In the genomic region with DNA sequence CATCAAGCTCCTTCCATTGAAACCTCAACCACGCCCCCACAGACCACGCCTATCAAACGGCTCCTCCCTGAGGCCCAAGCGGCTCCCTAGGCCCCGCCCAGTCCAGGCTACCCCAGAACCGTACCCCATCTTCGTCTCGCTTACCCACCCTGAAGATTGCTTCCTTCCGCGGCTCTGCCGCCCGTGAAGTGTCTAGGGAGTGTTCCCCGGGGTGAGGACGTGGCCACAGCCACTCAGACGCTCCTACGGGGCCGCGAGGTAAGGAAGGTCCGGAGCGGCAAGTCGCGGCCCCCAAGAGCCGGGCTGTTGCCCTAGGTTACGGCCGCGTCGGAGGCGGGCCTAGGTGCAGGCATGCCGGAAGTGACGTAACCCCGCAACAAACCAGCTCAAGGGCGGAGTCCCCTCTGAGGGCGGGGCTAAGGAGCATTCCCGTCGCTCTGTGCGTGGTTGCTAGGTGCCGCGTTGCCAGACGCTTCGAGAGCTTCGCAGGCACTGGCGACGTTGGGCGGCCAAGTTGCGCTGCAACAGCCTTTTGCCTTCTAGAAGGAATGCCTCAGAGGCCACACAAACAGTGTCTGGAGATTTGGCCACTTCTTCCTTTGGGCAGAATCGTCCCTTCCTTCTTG, we compare ENCODE assay signal across 8 mouse cellular contexts. TPM values are rescaled to one million over a fixed set of nuclear protein-coding genes. Genes with fewer than 3 reads are reported as not detected.
DNase-seq lines count a peak whose midpoint lies in the region; ATAC-seq lines count a peak whose summit lies in the region.

A gene (minus strand): TSS at position 329 of the 626 bp plus-strand sequence.

- H3K4me1 ChIP-seq in forebrain, embryonic 14.5 days (ENCODE audit: control insufficient read depth, insufficient read depth, low read length), result no peaks in the 10 kb centered on the region
- H3K4me1 ChIP-seq in neural tube, embryonic 15.5 days, result peaks cover 16% of the 10 kb centered on the region

- peak; percentile 99 for DNase-seq in ES-CJ7 (ENCODE audit: low read depth, low spot score)
- DNase-seq in cerebellum, adult 11 months, result peak; percentile 97
- peak; percentile 99 for DNase-seq in forebrain, embryonic 14.5 days (ENCODE audit: low spot score)
- DNase-seq in heart, postnatal 14 days, result peak; percentile 98 to 99
- DNase-seq in layer of hippocampus, adult 11-12 months (ENCODE audit: low spot score), result peak; percentile 98
- peak; percentile 98 to 99 for DNase-seq in lung, adult 18-20 months
- DNase-seq in testis, postnatal 14 days (ENCODE audit: low spot score), result peak; percentile 98

- intact Hi-C loops in heart, postnatal 14 days (cut with DNase I), result no loop called here

- H3K27ac ChIP-seq in forebrain, embryonic 14.5 days (ENCODE audit: low read depth, low read length), result no peak within 1 kb of the TSS
- H3K27ac ChIP-seq in neural tube, embryonic 15.5 days (replicated peaks), result peak within 1 kb of the TSS; percentile 79

- no peaks in the 10 kb centered on the region for H3K9me3 ChIP-seq in forebrain, embryonic 14.5 days (replicated peaks; ENCODE audit: control insufficient read depth, low read length)
- no peaks in the 10 kb centered on the region for H3K9me3 ChIP-seq in neural tube, embryonic 15.5 days (replicated peaks)

- H3K4me2 ChIP-seq in forebrain, embryonic 14.5 days (ENCODE audit: low read length), result peak within 1 kb of the TSS; percentile 61
- H3K4me2 ChIP-seq in neural tube, embryonic 15.5 days, result peak within 1 kb of the TSS; percentile 93

- no peaks in the 10 kb centered on the region for H3K36me3 ChIP-seq in forebrain, embryonic 14.5 days (ENCODE audit: control insufficient read depth, insufficient read depth, low read length)
- peaks cover 9% of the 10 kb centered on the region for H3K36me3 ChIP-seq in neural tube, embryonic 15.5 days

- peak within 1 kb of the TSS; percentile 47 for H3K4me3 ChIP-seq in forebrain, embryonic 14.5 days (ENCODE audit: low read depth, low read length)
- H3K4me3 ChIP-seq in neural tube, embryonic 15.5 days (replicated peaks), result peak within 1 kb of the TSS; percentile 90

- WGBS in forebrain, embryonic 14.5 days, result under 1% methylated on average over 46 of the region's 46 CpGs
- under 1% methylated on average over 46 of the region's 46 CpGs for WGBS in neural tube, embryonic 15.5 days

- ATAC-seq in forebrain, embryonic 14.5 days, result peak; percentile 99
- ATAC-seq in neural tube, embryonic 15.5 days (ENCODE audit: low FRiP score), result peak; percentile 99

- no peaks in the 10 kb centered on the region for H3K27me3 ChIP-seq in forebrain, embryonic 14.5 days (replicated peaks; ENCODE audit: control insufficient read depth, insufficient read depth, low read length)
- no peaks in the 10 kb centered on the region for H3K27me3 ChIP-seq in neural tube, embryonic 15.5 days (replicated peaks)

- H3K9ac ChIP-seq in forebrain, embryonic 14.5 days (ENCODE audit: low read length), result peak within 1 kb of the TSS; percentile 47
- peak within 1 kb of the TSS; percentile 59 for H3K9ac ChIP-seq in neural tube, embryonic 15.5 days (replicated peaks)

RNA-seq across cellular contexts. Expression of the gene that starts here (rescaled TPM):
- 3.9 TPM in 2 replicates for polyA plus RNA-seq in forebrain, embryonic 14.5 days (2014; fragmentation: Nextera tagmentation; extraction: Ambion mirVana)
- under 1 TPM; 0.54 to 0.79 TPM for total RNA-seq in heart, postnatal 14 days (2021)
- polyA plus RNA-seq in neural tube, embryonic 15.5 days (2015; fragmentation: Nextera tagmentation; extraction: Ambion mirVana), result 5.9 and 7.0 TPM in 2 replicates

Comparison
In these comparisons a context has a peak if more than half of its experiments do, and no peak if none do; other contexts are left out.
1. Peak in DNase-seq in heart, postnatal 14 days; RNA of the gene not detected or under 1 TPM.